Mouse (Mus musculus) c-Kit-positive CD71-positive TER-119-positive erythroid progenitor cells, embryonic 14.5 days (primary cell): ENCODE data around the gene Pdzd2.

Source experiments
- DNase-seq: peaks from one replicate; pipeline ENCODE4 v3.0.0-alpha.2; 2013; ENCODE audit warnings: low spot score

The Pdzd2 gene

DNA sequence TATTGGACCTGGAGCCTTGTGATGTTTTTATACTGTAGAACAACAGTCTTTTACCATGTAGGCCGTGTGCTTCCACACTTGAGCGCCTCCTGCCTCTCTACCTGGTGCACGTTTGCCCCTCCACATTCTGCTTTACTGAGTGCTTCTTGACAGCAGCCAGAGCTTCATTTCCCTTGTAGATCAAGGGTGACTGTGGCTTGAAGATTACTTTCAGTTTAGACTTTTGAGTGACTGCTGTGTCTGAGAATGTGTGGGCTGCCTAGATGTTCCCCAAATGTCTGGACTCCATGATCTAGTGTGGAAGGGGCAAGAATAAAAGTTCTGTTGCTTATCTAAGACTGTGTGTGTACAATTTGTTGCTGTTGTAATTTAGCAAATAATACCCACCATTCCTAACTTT, 390.8 kb downstream of the Pdzd2 start:
- DNase-seq = no peak

DNA sequence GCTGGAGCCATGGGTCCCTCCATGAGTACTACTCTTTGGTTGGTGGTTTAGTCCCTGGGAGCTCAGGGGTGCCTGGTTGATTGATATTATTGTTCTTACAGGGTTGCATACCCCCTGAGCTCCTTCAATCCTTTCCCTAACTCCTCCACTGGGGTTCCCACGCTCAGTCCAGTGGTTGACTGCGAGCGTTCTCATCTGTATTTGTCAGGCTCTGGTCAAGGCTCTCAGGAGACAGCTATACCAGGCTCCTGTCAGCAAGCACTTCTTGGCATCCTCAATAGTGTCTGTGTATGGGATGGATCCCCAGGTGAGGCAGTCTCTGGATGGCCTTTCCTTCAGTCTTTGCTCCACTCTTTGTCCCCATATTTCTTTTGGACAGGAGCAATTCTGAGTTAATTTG, 392.8 kb downstream of the Pdzd2 start:
- no peak for DNase-seq

DNA sequence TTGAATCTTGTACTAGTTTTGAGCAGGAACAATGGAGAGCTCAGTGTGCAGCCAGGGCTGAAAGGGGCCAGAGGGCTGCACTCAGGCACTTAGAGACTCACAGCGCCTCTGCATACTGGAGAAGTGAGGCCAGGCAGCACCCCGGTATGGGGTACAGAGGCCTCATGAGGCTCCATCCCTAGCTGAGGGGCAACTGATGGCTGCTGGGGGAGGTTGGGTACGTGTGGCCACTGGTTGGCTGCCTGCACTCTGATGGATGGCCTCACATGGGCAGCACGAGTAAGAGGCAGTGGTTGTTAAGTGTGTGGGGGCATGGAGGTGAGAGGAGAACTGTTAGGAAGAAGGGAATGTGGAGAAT, 398.3 kb downstream of the Pdzd2 start:
- DNase-seq = no peak

DNA sequence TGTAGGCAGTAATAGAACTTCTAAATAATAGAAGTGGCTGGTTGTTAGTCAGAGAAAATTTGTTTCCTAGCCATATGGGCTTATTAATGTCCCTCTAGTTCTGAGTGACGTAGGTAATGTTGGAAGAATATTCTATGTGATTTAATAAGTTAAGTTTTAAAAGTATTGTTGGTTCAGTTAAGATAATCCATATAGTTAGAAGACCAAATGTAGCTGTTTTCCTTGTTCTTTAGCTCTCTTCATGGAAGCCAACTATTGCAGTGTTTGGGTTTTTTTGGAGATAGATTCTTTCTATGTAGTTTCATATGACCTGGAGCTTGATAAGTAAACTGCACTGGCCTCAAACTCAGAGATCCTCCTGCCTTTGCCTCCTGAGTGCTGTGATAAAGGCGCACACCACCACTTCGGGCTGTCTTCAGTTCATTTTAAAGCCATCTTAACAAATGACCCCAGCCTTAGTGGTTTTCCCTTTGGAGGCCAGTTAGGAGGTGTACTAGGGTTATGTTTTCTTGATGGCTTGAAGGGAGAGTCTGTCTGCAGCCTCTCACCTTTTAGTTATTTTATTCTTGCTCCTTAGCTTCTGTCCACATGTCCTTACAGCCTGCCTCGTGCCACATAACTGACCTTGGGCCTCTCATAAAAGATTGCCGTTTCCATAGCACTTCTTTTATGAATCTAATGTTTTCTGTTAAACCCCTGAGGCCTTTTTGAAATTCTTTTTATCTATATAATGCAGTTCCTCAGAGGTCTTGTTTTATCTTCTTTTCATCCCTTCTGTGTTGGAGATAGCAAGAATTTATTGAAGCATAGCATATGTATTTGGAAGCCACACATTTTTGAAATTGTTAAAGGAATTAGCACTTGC, 399.0 kb downstream of the Pdzd2 start:
- peak; percentile 56 for DNase-seq

DNA sequence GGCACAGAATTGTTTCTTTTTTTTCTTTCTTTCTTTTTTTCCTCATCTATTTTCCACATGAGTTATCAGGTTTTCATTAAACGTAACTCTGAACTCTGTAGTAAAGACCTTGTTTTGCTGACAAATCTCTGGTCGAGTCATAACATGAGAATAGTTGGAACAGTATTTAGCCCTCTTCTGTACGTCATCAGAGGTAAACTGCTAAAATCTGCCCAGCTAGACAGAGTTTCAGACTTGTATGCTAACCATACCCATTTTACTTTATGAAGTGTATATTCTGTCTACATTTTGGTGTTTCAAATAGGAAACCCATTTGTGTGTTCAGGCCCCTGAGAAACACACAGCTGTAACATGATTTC, 402.0 kb downstream of the Pdzd2 start:
- no peak for DNase-seq

DNA sequence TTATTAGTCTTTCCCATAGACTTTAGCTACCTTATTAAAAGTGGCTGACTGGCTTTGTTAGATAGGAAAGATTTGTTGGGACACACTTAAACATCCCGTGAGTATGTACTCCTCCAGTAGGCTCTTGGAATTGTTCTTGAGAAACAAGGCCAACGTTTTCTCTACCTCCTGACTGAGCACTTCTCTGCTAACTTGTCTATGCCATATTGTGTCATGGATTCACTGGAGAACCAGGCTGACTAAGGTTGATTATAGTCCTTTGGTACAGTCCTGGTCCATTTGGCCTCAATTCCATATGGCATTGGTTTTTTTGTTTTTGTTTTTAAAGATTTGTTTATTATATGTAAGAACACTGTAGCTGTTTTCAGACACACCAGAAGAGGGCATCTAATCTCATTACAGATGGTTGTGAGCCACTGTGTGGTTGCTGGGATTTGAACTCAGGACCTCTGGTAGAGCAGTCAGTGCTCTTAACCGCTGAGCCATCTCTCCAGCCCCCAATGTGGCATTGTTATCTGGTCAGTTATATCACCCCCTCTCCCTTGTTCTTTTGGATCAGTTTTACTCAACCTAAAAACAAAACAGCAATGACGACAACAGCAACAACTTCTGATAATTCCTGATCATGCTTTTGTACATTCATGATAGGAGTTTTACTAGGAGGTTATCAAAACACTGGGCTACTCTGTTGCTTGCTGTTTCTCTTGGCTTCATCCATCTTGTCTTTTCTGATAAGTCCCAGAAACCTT, 402.5 kb downstream of the Pdzd2 start:
- DNase-seq = no peak

DNA sequence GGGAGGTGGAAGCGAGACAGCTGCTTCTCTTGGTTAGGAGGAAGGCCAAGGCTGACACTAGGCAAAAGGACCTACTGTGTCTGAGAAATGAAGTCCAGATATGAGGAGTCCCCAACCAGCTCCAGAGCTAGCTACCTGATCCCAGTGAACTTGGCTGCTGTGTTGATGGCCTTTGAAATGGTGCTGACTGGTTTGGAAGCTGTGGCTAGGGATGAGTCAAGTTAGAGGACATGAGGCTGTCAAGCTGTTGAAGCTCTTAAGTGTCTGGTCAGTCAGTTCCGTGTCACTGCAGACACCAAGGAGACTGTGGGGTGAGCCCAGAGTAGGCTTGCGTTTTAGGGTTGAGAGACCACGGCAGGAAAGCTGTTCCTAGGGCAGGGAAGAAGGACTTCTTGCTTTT, 405.3 kb downstream of the Pdzd2 start:
- no peak for DNase-seq

DNA sequence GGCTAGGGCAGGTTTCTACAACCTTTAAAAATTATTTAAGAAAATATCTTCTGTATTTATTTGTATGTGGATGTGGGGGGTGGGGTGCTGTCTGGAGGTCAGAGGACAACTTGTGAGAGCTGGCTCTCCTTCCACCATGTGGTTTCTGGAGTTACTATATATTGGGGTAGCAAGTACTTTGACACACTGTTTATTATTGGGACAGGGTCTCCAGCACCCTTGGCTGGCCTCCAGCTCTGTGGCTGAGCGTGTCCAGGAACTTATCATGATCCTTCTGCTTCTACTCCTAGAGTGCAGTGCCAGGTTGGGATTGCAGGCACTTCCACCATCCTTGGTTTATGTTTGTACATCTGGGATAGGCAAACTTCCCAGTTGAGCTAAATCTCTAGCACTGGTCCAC, 408.4 kb downstream of the Pdzd2 start:
- DNase-seq = no peak

DNA sequence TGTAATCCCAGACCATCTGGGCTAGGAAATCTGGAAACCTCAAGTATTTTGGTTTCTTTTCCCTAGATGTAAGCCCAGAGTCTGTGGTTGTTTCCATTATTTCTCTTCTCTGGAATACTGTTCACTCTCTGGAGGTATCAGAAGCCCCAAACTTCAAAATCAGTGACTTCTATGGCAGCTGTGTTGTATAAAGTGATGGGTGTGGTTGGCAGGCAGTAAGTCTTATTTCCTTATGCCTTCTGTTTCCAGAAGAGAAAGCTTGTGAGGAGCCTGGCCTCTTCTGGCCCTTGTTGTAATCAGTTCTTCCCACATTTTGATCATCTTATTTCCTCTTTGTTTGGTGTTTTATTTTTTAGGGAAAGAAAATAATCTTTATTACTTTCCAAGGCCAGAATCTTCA, 408.8 kb downstream of the Pdzd2 start:
- DNase-seq = no peak

DNA sequence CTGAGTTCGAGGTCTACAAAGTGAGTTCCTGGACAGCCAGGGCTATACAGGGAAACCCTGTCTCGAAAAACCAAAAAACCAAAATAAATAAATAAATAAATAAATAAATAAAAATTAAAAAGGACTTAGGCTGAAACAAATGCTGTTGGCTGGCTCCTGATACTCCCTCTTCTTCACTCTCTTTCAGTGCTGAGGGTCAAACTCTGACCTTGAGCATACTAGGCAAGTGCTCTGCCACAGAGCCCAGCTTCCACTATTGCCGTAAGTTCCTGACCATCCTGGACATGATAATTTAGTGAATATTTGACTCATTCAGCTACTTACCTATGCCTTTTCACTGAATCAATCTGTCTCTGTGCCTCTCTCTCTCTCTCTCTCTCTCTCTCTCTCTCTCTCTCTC, 409.3 kb downstream of the Pdzd2 start:
- DNase-seq = no peak

DNA sequence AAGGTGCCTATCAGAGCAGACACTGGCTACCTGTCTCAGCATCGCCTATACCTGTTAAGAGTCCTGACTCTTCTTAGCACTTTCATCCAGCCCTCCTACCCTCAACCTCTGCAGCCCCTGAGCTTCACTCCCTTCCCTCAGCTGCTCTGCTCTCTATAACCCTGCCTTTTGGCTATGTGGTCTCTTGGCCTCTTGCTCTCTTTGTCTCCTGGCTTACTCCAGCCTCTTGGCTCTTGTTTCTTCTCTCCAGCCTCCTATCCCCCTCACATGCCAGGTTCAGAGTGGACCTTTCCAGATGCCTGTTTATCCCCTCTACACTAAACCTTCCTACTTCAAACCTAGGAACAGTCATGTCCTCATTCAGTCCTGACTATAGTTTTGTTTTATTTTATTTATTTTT, 415.4 kb downstream of the Pdzd2 start:
- DNase-seq = no peak

DNA sequence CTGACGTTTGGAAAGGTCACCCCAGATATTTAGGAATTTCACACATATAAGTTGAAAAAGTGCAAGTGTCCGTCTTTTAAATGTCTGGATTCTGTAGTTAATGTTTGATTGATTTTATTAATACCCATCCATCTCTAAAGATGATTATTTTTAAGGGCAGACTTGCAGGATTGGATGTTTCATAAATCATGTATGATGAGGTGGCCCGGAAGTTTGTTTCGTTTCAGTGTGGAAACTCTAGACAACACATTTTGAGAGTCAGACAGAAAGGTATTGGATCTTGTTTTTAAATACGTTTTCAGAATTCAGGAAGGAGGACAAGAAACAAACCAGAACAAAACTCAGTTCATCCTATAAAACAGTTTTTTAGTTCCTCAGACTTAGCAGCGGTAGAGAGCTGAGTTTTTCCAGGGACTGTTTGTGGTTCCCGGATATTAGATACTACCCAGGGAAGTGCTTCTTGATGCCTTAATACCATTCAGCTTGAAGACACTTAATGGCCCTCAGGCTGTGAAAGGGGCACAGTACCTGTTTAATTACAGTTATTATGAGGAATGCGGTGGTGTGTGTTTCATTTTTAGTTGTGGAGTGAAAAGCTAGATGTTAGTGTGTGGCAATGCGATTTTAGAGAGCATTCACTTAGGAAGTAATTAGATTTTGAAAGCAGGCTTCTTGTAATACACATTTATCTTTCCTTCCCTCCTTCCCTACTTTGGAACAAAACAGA, 416.9 kb downstream of the Pdzd2 start:
- no peak for DNase-seq

DNA sequence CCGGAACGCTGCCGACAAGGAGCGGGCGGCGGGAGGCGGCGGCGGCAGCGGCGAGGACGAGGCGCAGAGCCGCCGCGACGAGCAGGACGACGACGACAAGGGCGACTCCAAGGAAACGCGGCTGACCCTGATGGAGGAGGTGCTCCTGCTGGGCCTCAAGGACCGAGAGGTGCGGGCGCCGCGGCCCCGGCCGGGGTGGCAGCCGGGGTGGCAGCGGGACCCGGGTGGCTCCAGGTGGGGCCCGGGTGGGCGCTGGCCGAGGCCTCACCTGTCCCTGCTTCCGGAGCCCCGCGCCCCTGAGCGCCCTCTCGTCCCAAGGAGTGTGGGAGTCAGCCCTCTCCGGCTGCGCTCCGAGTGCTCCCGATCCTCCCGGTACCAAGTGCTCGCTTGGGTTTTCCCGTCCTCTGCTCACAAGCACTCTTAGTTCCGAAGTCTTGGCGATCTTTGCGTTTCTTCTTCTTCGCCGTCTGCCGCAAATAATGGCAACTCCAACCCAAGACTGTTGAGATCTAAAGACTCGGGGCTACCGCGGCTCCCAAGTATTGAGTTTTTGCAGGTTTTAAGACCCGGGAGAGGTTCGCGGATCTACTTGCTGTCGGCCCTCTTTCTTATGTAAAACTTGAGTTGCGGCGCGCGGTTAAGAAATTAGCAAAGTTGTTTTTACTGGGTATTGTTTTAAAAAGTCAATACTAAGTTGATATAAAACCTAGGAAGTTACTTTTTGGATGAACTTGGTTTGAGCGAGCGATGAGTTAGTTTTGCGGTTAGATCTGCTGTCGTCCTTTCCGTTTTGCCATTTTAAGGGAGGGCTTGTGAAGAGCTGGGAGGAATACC, 417.7 kb downstream of the Pdzd2 start, which contains the start of gene 1810049J17Rik:
Gene 1810049J17Rik (minus strand): TSS at position 112 of the 834 bp plus-strand sequence.
- DNase-seq = no peak

DNA sequence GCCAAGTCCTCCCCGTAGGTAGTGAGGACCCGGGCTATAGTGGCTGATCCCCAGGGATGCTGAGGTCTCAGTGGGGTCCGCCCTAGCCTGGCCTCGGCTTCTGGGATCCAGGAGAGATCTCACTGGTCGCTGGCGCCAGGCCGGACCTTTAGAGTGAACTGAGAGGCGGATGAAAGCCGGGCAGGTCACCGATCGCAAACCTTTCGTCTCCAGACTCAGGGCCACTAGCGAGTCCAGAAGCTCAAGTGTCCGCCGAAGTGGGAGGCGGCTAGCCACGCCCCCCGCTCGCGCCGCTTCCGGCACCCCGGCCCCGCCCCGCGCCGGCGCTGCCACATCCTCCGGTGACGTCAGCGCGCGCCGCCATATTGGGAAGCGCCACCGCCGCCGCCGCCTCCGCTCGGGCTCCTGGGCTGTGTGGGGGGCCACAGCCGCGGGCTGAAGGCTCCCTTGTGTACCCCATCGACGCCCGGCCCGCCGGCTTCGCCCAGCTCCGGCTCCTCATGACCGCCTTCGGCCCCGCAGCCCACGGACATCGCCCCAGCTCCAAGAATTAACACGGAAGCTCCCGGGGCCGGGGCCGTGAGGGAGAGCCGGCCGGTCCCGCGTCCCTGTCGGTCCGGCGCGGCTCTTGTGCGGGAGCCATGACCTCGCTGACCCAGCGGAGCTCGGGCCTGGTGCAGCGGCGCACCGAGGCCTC, 418.5 kb downstream of the Pdzd2 start, which contains the start of gene Golph3:
Gene Golph3 (plus strand): TSS at position 360 of the 697 bp plus-strand sequence.
- DNase-seq = peak; percentile 87

DNA sequence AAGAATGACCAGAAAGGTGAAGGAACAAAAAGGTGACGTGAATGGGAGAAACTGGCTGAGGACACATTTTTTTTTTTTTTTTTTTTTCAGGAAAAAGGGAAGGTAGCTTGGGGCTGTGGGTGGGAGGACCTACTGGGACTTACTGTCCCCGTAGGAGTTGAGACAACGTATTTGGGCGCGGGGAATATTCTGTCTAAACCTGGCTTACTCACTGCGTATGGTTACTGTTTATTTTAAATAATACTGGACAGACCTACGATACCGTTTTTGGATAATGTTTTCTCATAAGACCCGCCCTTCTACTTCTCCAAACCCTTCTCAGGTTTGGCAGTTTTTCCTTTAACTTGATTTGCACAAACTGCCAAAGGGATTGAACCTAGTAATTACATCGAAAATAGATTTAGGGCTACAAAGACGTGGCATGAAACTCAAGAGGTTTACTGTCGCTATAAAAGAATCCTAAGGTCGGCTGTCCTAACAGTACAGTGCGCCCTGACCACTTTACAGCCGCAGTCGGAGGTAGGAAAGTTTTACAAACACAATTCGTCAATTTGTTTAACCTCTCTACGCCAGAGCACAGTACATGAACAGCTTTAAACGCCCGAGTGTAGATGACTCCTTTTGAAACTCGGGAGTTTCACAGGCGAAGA, 419.2 kb downstream of the Pdzd2 start:
- no peak for DNase-seq

DNA sequence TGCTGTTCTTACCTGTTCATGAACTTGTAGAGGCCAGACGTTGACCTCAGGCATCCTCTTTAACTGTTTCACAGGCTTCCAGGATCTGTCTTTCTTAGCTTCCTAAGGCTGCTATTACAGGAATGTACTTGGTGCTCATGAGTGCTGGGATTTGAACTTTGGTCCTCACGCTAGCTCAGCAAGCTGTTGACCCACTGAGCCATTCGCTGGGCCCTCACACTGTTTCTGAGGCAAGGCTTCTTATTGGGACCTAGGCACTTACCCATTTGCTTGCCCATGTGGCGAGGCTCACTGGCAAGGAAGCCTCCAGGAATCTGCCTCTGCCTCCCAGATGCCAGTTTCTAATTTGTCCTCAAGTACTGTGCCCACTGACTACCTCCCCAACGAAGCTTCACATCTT, 419.8 kb downstream of the Pdzd2 start:
- DNase-seq = no peak

DNA sequence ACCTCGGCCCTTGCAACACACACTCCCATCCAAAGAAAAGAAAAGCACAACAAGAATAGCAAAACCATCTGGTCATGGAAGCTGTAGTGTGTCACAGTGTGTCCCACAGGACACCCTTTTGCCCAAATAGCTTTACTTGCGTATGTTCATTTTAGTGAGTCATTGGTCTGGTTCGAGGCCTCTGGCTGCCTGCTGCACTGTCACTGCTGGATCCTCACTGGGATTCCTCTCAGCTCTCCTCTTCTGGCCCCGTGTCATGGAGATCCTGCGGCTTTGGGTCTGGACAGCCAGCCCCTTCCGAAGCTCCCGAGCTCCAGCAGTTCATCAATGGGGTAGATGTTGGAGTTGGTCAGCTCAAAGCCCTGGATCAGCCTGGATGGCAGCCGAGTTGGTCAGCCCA, 421.3 kb downstream of the Pdzd2 start:
- DNase-seq = no peak

DNA sequence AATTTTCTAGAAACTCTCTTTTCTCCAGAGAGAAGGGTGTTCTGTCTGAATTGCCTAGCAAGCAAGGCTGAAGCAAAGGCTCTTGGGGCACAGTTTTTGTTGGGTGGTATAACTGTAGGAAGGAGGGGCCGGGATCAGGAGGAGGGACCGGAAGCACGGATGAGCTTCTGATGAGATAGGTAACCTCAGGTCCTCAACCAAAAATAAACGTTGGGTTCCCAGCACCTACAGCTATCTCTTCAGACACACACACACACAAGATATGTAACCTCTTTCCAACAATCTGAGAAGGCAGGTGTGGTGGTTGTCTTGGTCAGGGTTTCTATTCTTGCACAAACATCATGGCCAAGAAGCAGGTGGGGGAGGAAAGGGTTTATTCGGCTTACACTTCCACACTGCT, 422.4 kb downstream of the Pdzd2 start:
- DNase-seq = no peak

DNA sequence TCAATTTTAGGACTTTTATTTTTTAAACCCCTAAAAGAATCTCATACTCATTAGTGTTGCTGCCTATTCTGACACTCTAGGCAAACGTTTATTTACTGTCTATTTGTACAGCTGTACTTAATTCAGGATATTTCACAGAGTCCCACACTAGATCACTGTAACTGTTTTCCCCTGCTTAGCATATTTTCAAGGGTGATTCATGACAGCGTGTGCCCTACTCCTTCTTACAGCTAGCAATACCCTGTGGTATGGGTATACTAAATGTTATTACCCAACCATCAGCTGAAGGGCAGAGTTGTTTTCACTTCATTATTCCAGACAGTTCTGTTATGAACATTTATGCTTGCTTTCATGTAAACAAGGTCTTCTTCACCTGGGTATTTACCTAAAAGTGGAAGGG, 423.7 kb downstream of the Pdzd2 start:
- no peak for DNase-seq

DNA sequence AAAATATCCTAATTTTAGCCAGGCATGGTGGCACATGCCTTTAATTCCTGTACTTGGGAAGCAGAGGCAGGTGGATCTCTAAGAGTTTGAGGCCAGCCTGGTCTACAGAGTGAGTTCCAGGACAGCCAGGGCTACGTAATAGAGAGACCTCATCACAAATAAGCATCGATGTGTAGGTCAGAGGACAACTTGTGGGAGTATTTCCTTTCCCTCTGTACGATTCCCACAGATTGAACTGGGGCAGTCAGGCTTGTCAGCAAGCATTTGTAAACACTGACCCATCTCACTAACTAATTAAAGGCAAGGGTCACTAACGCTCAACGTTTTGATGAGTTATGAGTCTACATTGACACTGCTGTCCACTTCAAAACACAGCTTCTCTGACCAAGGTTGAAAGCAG, 425.1 kb downstream of the Pdzd2 start:
- no peak for DNase-seq

DNA sequence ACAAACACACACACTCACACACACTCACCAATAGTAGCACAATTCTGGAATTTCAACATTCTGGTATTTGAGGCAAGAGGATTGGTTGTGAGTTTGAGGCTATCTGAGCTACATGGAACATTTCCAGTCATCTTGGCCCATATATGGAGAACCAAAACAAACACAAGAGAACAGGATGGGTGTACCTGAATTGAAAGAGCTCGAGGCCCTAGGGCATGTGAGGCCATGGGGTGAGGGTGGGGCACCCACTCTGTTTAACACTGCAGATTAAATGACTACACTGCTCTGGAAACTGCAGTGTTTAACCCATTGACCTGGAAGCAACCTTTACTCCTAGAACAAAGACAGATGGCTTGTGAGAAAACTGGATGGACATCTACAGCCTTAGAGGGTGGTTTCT, 426.5 kb downstream of the Pdzd2 start:
- DNase-seq = no peak
